Mouse (Mus musculus): ENCODE results near the gene Syt5.
"Not testable (repeated sequence)": the region's sequence is repeated elsewhere in the genome, so short reads cannot be mapped to it uniquely, and the experiment has no call there.

Syt5 gene

GRCm38 (mm10) chr7:4547221-4547641 is at the start of gene Syt5:
TSS of gene Syt5 (minus strand) at chr7:4547541.
- DNase-seq: peak; percentile 78

- not testable (repeated sequence) for DNase-seq
Observed at GRCm38 (mm10) chr7:4597046-4597445, 49.7 kb upstream of the Syt5 start.

GRCm38 (mm10) chr7:4581481-4581880 is 34.1 kb upstream of the Syt5 start:
- DNase-seq: not testable (repeated sequence)

- DNase-seq: not testable (repeated sequence)
Observed at GRCm38 (mm10) chr7:4572361-4572760, 25.0 kb upstream of the Syt5 start.

- no peak for DNase-seq
Observed at GRCm38 (mm10) chr7:4562660-4563059, 15.3 kb upstream of the Syt5 start.

- DNase-seq: no peak
Observed at GRCm38 (mm10) chr7:4557167-4557560, 9.8 kb upstream of the Syt5 start.

GRCm38 (mm10) chr7:4556256-4557166 is 9.2 kb upstream of the Syt5 start:
- DNase-seq: peak; percentile 83

- DNase-seq: peak; percentile 95
Observed at GRCm38 (mm10) chr7:4546591-4547131, 680 bp downstream of the Syt5 start.

GRCm38 (mm10) chr7:4546050-4546449 is 1.3 kb downstream of the Syt5 start:
- DNase-seq: peak; percentile 24

GRCm38 (mm10) chr7:4542013-4542412 is 5.3 kb downstream of the Syt5 start:
- no peak for DNase-seq

- no peak for DNase-seq
Observed at GRCm38 (mm10) chr7:4541344-4541743, 6.0 kb downstream of the Syt5 start.

- no peak for DNase-seq
Observed at GRCm38 (mm10) chr7:4539019-4539418, 8.3 kb downstream of the Syt5 start.

- no peak for DNase-seq
Observed at GRCm38 (mm10) chr7:4537181-4537580, 10.2 kb downstream of the Syt5 start.

- no peak for DNase-seq
Observed at GRCm38 (mm10) chr7:4536369-4536768, 11.0 kb downstream of the Syt5 start.

GRCm38 (mm10) chr7:4532005-4532729 is 15.2 kb downstream of the Syt5 start, which contains the start of gene Dnaaf3:
TSS of gene Dnaaf3 (minus strand) at chr7:4532453.
- no peak for DNase-seq

GRCm38 (mm10) chr7:4530166-4530565 is 17.2 kb downstream of the Syt5 start:
- DNase-seq: not testable (repeated sequence)

GRCm38 (mm10) chr7:4527302-4527689 is 20.0 kb downstream of the Syt5 start:
- DNase-seq: no peak

- peak; percentile 77 for DNase-seq
Observed at GRCm38 (mm10) chr7:4526341-4527301, 20.7 kb downstream of the Syt5 start.

GRCm38 (mm10) chr7:4524212-4524922 is 23.0 kb downstream of the Syt5 start, which contains the start of gene Tnni3:
TSS of gene Tnni3 (minus strand) at chr7:4524229.
- not testable (repeated sequence) for DNase-seq

GRCm38 (mm10) chr7:4523205-4524130 is 23.9 kb downstream of the Syt5 start:
- DNase-seq: no peak

Data from right cerebral cortex, postnatal 25 days (tissue).